Mouse (Mus musculus): ENCODE measurements around the gene Espn.
A peak's percentile ranks its signal among the peaks of the same experiment; 100 is the strongest.

The Espn gene

DNA sequence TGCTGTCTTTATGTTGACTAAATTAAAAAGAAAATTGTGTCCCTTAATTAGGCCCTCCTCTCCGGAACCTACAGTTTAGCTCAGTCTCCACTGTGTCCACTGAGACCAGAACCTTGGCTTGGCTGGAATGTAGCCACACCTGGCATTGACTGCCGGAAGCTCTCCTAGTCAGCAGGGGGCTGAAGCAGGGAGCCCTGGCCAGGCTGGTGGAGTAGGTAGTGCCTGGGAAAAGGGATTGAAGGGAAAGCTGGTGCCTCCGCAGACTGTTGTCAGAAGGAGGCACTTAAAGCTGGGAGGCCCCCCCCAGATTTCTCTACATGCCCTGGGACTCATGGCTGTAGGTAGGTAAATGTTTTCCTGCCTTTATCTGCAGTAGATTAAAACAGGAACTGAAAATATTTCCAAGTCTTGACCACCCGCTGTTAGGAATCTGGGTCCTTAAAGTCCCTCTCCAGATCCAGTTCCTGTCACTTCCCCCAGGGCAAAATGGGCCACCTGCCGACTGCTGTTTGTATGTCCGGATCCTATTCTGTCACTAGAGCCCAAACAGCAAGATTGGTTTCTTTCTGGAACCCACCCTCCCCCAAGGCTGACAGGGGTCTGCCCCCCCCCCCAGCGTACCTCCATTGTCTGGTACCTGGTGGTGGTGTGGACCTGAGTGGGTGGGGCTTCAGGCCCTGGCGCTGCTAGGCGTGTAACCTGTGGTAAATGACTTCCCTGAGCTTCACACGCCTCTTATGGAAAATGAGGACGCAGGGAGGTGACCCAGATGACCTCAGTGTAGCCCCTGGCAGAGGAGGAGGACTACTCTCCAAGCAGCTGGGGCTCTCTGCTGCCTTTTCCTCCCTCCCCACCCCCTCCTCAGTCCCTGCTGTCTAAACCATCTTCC, 54.0 kb downstream of the Espn start:
- no peak for DNase-seq (ENCODE audit: low spot score in 2 of 2)

DNA sequence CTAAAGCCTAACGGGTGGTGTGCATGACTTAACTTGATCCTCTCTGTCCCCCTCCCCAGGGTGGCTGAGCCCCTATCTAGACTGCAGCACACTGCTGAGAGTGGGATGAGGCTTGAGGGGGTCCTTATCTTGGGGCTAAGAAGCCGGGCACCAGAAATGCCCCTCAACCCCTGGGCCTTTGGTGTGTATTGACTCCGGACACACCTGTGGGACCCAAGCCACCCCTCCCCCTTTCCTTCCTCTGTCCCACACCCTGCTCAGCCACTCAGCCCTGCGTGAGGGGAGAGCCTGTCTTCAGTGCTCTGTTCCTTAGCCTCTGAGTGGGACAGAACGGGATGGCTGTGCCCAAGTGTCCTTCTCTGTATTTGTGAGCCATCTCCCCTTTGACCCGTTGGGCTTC, 55.2 kb downstream of the Espn start:
- DNase-seq (ENCODE audit: low spot score in 2 of 2): no peak

DNA sequence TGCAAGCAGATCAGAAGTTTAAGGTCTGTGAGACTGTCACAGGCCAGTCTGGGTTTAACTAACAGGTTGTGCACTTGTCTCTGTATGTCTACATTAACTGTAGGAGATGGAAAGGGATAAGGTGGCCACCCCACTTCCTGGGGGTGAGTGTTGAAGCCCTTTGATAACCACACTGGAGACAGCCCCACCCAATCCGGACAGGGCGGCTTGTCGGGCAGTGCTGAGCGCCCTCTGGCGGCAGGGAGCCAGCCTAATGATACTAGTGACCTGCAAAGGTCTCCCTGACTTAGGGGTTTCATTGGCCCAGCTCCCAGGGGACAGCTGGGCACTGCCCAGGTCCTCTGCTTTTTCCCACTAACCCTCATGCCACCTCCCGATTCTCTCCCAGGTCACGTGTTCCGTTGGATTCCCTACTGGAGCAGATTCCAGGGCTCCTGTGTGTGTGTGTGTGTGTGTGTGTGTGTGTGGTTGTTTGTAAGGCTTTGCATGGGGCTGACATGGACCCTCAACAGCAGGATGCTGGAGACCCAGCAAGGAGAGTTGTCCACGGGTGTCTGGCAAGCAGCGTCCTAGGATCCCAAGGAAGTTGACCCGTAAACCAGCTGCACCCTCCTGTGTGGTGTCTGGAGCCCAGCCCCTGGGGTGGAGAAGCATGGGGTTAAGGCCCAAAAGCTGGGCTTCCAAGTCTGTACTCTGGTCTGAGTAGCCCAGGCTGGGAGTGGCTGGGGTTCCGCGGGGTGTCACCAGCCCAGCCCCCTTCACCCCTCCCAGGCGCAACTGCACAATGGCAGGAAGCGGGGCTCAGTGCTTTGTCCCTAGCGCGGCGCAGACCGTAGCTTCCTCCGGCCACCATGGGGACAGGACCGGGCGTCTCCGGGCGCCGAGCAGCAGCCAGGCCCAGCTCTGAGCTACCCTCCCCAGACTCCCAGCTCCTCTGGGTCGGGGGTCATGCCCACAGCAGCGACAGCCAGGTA, 55.9 kb downstream of the Espn start:
- peak; percentile 83 for DNase-seq (ENCODE audit: low spot score in 2 of 2)

DNA sequence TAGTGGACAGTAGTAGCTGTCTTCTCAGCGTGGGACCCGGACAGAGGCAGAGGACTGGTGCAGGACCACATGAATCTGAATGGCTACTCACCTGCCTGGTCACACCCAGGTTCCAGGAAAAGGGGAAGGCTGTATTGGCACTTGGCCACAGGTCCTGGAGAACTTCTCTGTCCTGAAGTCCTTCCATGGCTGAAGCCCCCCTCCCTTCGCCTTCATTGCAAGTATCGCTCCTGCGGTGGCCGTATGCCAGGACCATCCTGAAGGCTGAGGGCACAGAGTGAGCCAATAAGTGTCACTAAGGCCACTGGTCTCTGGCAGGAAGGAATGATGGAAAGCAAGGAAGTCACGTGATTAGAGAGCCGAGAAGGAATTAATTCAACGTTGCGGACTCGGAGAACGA, 57.9 kb downstream of the Espn start:
- no peak for DNase-seq (ENCODE audit: low spot score in 2 of 2)

DNA sequence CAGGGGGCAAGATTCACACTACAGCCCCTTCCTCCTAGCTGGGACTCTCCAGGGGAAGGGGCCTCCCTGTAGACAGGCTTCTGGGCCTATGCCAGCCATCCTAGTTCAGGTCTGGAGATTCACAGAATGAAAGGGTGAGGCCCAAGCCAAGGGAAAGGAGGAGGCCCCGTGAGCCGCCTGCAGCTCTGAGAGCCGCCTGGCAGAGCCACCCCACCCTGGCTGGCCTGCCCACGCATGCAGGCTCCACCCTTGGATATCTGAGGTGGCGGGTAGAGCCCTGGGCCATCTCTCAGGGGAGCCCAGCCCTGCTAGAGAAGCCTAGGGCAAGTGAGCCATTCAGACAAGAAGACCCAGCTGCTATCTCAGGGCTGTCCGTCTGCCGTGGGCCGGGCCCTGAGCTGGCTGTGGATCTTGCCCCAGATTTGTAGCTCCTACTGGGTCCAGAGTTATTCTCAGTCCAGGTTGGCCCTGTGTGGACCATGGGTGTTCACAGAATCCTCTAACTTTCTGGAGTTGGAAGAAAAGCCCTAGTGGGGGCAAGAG, 59.3 kb downstream of the Espn start:
- no peak for DNase-seq (ENCODE audit: low spot score in 2 of 2)

DNA sequence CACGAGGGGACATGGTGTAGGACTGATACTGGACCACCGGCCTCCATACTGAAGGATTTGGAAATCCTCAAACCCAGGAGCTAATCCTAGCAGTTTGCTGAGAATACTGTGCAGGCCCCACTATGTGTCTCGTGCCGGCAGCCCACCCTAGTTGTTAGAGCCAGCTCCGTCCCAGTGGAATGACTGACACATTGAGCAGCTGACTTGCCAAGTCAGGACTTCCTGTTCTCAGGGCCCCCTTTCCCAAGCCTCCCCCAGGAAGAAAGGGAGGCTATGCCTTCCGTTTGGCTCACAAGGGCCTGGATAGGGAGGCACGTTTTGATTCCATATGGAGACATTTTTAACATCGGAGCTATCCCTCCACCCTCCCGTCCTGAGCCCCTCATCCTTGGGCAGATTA, 62.0 kb downstream of the Espn start:
- no peak for DNase-seq (ENCODE audit: low spot score in 2 of 2)

DNA sequence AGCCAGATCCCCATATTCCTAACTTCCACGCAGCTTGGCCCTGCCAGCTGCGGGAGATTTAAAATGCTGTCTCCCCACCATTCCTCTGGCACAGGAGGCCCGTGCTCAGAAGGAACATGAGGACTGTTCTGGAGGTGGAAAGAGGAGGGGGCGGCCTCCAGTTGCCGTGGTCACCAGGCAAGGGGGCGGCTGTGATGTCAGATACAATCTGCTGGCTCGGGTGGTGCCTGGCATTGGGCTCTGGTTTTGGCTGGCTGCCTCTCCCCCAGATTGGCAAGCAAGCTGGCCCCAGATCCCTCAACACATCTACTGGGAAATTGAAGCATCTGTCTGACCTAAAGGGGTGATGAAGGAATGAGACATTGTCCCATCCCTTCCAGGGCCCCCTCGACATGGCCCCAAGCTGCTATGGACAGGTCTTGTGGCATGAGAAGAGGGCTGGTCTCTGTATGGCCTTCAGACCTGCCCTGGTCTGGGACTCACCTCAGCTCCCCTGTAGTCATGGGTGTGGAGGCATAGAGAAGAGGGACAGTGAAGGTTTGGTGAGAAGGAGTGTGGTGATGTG, 63.5 kb downstream of the Espn start:
- DNase-seq (ENCODE audit: low spot score in 2 of 2): no peak

DNA sequence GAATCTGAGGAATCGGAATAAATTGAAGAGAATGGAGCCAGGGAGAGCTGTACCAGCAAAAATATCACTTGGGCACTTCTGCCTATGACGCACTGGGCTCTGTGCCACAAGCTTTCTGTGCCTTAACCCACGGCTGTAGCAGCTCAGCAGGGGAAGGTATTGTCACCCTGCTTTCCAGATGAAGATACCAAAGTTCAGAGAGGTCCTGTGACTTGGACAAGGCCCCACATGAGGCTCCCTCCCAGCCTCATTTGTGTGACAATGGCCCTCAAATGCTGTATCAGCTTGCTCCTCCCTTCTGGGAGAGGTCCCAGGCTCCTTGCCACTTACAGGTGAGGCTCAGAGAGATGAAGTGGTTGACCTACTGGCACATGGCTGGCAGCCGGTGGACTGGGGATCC, 64.0 kb downstream of the Espn start:
- DNase-seq (ENCODE audit: low spot score in 2 of 2): no peak

DNA sequence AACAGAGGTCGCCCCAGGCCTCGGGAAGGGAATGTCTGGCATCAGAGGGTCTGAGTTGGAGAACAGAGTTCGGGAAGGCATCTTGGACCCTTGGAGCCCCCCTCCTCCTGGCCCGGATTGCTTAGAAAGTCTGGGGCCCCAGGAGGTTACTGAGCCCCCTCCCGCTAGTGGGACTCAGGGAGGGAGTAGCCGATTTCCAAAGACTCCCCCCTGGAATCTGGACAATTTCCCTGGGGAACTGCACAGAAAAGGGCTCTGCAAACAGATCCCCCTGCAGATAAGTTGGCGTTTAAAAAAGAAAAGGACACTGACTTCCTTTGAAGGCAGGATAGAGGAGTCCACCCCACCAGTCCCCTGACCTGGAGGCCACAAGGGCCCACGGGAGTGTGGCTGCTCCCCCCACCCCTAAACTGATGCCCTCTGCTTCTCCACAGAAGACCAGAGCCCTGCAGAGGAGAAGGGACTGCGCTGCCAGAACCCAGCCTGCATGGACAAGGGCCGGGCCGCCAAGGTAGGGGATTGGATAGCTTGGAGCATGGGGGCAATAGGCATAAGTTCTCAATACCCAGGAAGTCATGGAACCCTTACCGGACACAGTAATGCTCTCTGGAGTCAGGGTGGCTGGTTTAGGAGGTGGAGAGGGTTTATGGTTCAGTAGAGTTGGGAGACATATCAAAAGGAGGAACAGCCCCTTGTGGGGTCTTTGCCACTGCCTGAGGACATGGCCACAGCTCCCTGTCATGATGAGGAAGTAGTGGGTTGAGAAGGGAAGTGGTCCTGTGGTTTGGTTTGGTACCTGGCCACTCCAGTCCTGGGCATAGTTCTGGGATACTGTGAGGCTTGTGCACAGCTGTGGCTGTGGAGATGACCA, 64.7 kb downstream of the Espn start:
- DNase-seq (ENCODE audit: low spot score in 2 of 2): no peak

DNA sequence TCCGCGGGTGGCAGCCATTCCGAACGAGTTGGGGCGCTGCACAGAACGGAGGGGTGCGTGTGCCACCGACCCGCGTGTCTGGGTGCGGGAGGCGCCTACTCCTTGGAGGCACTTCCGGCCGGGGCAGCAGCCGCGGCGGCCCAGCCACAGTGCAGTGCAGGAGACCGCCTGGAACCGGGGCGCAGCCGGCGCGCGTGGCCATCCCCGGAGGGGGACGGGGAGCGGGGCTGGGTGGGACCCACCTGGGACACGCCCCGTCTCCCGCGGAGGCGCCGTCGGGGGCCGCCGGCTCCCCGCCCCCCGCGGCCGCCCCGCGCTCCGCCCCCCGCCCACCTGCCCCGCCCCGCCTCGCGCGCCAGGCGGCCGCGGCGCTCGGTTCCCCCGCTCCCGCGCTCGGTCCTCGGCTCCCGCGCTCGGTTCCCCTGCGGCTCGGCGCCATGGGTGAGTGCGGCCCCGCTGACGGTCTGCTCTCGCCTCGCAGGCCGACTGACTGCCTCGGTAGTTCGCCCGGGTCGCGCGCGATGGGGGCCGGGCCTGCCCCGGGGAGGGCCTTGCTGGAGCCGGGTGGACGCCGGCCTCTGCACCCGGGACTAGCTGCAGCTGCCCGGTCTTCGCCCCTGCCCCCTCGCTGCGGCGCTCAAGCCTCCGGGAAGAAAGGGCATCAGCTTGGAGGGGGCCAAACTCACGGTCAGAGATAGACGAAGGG, 65.5 kb downstream of the Espn start:
- peak; percentile 48 to 59 for DNase-seq (ENCODE audit: low spot score in 2 of 2)

DNA sequence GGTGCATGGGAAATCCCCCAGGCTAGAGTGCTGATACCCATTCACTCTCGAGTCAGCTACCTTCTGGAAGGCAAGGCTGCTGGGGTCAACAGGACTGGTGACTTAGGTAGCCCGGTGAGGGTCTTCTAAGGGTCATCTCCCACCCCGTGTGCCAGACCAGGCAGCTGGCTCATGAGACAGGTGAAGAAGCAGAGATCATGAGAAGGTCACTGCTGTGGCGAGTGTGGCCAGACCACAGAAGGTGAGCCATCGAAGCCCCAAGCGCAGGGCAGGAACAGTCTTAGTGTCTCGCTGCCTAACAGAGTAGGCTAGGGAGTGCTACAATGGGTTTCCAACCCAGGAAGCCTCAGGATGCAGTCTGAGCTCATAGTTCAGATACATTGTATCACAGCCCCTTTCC, 67.6 kb downstream of the Espn start:
- DNase-seq (ENCODE audit: low spot score in 2 of 2): no peak

DNA sequence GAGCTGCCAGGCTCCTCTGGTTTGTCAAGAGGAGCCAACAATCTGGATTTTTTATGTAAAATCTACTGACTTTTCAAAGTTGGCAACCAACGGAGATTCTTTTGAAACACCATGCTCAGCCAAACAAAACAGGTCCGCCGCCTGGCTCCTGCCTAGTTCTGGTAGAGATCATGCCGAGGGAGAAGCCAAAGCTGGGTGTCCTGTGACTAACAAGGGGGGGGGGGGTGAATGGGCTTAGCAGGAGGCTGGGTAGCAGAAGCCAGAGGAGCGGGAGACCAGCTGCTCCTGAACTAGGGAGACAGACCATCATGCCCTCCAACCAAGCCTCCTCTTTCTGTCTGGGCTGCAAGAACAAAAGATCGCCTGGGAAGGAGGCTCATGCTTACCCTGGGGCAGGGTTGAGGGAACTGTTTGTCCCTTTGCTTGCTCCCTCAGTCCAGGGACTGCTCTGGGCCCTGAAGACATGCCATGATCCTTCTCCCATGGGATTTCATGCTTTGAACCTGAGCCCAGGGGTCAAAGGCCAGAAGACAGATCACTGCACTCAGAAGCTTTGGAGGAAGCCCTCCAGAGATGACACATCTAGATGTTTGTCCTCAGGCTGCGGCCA, 68.5 kb downstream of the Espn start:
- peak in 1 of 2 experiments; percentile 46 for DNase-seq (ENCODE audit: low spot score in 2 of 2)

DNA sequence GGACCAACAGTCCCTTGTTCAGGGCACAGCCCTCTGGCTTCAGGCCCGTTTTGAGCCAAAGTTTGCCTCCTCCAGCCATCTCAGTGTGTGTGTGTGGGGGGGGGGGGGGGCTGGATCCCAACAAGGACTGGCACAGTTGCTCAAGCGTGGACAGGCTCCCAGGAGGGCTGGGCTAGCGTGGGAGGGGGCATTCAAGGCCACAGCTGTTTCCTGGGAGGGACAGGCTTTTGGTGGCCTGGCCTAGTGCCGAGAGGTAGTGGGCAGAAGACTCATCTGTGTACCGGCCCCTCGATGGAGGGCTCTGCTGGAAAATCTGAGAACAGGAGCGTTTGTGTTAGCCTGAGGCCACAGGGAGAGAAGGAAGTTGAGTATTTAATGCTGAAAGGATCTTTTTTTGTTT, 72.2 kb downstream of the Espn start:
- no peak for DNase-seq (ENCODE audit: low spot score in 2 of 2)

DNA sequence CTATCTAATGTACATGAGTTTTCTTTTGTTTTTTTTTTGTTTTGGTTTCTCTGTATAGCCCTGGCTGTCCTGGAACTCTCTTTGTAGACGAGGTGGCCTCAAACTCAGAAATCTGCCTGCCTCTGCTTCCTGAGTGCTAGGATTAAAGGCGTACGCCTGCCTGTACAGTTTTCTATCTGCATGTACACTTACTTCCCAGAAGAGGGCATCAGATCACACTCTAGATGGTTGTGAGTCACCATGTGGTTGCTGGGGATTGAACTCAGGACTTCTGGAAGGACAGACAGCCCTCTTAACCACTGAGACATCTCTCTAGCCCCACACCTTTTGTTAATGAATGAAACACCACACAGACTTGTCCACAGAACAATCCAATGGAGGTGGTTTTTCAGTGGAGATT, 72.9 kb downstream of the Espn start:
- no peak for DNase-seq (ENCODE audit: low spot score in 2 of 2)

DNA sequence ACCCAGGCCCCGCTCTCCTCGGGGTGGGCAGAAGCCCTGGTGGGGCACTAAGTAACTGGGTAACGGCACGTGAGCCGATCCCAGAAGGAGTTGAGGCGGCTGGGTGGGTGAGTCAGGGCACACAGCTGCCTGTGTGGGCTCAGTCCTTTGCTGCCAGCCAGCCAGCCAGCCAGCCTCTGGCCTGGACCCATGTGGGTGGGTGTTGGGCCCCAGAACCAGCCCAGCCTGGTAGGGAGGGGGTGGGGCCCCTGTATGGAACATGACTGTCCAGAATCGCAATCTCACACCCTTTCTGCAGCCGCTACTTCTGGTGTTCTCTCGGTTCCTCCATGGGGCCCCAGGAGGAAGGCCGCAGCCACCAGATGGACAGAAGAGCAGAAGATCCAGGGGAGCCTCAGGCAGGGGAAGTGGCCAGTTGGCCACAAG, 74.1 kb downstream of the Espn start:
- DNase-seq (ENCODE audit: low spot score in 2 of 2): peak; percentile 49 to 73

DNA sequence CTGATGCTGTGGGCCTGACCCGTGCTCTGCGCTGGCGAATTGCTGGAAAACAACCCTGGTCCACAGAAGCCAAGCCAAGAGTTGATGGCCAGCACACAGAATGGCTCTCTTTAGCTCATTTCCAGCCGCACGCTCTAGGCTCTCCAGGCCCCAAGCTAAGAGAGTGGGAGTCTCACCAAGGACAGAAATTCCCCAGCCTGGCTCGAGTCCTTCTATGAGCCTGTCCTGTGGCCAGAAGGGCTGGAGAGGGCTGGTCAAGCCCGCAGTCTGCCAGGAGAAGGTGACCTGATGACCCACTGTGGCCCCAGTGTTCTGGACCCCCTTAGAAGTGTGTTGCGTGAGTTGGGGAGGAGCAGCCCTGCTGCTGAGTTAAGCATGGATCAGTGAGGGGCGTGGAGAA, 75.0 kb downstream of the Espn start:
- no peak for DNase-seq (ENCODE audit: low spot score in 2 of 2)

DNA sequence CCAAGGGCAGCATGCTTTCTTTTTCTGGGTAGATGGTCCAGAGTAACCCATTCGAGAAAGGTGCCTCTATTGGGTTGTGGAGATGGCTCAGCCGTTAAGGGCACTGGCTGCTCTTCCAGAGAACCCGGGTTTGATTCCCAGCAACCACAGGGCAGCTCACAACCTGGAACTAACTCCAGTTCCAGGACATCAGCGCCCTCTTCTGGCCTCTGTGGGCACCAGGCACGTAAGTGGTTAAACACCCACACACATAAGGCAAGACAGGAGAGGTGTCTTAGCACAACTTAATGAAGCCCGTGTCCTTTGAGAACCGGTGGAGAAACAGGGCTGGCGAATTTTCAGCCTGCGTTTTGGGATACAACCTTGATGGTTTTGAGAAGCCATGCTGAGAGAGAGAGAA, 77.6 kb downstream of the Espn start:
- no peak for DNase-seq (ENCODE audit: low spot score in 2 of 2)

DNA sequence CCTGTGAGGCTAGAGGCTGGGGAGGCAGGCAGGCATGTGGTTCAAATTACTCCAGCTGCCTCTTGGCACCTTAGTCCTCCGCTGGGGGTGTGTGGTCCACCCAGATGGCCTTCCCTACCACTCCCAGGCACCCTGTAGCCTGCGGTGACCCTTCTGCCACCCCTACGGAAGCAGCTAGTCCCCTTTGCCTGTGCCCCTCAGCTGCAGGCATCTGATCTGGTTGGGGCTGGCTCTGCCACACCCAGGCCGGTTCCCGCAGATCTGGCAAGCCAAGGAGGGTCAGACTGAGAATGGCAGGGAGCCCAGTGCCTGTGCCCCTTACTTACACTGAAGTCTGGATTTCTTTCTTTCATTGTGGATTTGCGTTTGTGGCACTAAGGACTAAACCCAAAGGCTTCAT, 78.5 kb downstream of the Espn start:
- DNase-seq (ENCODE audit: low spot score in 2 of 2): no peak

DNA sequence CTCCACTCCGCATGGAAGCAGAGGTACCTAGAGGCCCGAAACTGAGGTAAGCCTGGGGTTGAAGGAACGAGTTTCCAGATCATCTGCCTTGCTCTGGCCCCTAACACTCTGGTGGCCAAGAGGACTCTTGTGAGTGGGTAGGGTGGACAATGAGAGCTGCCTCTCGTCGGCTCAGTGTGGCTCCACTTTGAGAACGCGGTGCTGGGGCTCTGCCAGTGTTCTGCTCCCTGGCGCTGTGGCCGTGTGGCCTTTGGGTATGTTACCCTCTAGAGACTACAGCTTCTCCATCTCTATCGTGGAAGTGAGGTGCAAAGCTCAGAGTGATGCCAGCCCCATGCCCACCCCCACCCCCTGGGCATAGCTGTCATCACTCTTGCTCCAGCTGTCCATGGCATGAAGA, 79.5 kb downstream of the Espn start:
- peak in 1 of 2 experiments; percentile 15 for DNase-seq (ENCODE audit: low spot score in 2 of 2)

DNA sequence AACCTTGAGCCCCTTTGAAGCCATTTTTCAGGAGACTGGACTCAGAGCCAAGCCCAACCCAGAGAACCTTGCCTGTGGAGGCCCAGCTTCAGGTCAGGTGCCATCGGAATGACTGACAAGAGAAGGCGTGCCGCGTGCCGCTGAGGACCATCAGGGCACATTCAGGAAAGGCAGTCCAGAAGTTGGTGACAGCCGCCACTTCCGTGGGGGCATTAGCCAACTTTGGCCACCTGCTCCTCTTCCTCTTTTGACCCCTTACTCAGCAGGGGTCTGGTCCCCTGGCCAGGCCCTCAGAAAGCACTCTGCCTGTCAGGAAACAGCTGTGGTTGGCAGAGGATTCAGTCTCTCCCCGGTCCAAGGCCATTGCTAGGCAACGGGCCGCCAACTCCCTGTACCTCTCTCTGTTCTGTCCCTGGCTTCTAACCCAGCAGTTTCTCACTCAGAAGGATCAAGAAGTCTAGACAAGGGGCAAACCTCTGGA, 80.0 kb downstream of the Espn start, which contains the start of gene Plekhg5:
TSS of gene Plekhg5 (plus strand) at position 378 of the 481 bp plus-strand sequence.
- DNase-seq (ENCODE audit: low spot score in 2 of 2): peak; percentile 63 to 81
